Mouse (Mus musculus): ENCODE results near the gene Pagr1b. TPM values are rescaled to one million over a fixed set of nuclear protein-coding genes. Genes with fewer than 3 reads are reported as not detected.

Pagr1b gene
- total and polyA plus RNA-seq, 2 experiments: 0.49 to 0.74 TPM

DNA sequence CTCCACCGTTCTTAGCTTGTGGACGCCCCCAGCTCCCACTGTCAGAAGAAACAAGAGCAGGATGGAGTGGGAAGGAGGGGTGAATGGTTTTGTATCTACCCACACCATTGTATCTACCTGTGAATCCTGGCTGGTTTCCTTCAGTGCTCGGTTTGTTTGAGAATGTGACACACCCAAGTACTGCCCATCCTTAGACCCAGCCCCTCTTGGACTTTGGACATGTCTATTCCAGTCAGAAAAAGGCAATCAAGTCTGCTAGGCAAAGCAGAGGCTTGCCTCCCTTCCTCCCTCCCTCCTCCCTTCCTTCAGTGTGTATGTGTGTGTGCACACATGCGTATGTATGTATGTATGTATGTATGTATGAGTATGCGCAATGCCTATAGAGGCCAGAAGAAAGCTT lies 12.7 kb downstream of the Pagr1b start:
- peak; percentile 55 for DNase-seq (ENCODE audit: extremely low read depth, low read depth, low spot score)
- Histone ChIP-seq H3K27me3 (ENCODE audit: control insufficient read depth, insufficient read depth, low read length) (no peaks in the 10 kb centered on the region), H3K4me3 (ENCODE audit: insufficient read depth, low read depth, low read length) (no peak overlapping the region), H3K79me2 (ENCODE audit: control insufficient read depth, insufficient read depth, low read length) (no peaks in the 10 kb centered on the region), H3K36me3 (ENCODE audit: control insufficient read depth, insufficient read depth, low read length) (peaks cover 6% of the 10 kb centered on the region; the same call in 1 of the 2 replicates), H3K27ac (replicated peaks; ENCODE audit: insufficient read depth, low read depth, low read length) (no peak overlapping the region), H3K4me1 (ENCODE audit: control insufficient read depth, insufficient read depth, low read length) (peaks cover 14% of the 10 kb centered on the region), H3K9ac (ENCODE audit: low read depth, low read length) (no peak overlapping the region)
- WGBS: 77% methylated on average over 5 of the region's 5 CpGs
- TF ChIP-seq POLR2A (IDR thresholded peaks at IDR 0.05; ENCODE audit: extremely low read depth, insufficient read depth, low read length) (no peak), CTCF (IDR thresholded peaks at IDR 0.05; ENCODE audit: low read depth, low read length) (no peak)

DNA sequence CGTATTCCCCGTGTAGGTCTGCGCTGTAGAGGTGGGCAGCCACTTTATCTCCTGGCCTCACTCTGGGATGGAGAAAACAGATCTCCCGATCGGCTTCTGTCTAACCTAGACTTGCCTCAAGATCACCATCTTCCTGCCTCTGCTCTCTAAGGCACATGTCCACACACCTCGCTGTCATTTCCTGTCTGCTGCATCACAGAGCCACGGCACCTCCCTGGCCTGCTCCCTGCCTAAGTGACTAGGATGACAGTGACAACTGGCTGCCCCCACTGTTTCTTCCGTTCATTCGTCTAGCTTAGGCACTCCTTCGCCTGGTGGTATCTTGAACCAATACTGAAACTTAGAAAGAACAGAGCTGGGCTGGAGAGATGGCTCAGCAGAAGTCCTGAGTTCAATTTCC lies 16.7 kb downstream of the Pagr1b start:
- no peaks in the 10 kb centered on the region for H3K79me2 ChIP-seq (ENCODE audit: control insufficient read depth, insufficient read depth, low read length)
- 86% methylated on average over 10 of the region's 10 CpGs for WGBS

DNA sequence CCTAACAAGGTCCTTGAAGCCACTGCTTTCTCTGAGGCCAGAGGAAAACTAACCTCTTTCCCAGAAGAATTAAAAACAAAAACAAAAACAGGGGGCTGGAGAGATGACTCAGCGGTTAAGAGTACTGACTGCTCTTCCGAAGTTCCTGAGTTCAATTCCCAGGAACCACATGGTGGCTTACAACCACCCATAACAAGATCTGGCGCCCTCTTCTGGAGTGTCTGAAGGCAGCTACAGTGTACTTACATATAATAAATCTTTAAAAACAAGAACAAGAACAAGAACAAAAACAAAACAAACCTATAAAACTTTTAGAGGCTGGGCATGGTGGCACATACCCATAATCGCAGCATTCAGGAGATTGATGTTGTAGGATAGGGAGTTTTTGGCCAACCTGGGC lies 19.8 kb downstream of the Pagr1b start:
- Histone ChIP-seq H3K36me3 (ENCODE audit: control insufficient read depth, insufficient read depth, low read length) (peaks cover 19% of the 10 kb centered on the region; the same call in 1 of the 2 replicates), H3K27me3 (ENCODE audit: control insufficient read depth, insufficient read depth, low read length) (no peaks in the 10 kb centered on the region), H3K9ac (ENCODE audit: low read depth, low read length) (no peak overlapping the region), H3K4me1 (ENCODE audit: control insufficient read depth, insufficient read depth, low read length) (no peaks in the 10 kb centered on the region), H3K79me2 (ENCODE audit: control insufficient read depth, insufficient read depth, low read length) (no peaks in the 10 kb centered on the region), H3K4me3 (ENCODE audit: insufficient read depth, low read depth, low read length) (no peak overlapping the region), H3K27ac (replicated peaks; ENCODE audit: insufficient read depth, low read depth, low read length) (no peak overlapping the region)
- no peak for TF ChIP-seq CTCF (IDR thresholded peaks at IDR 0.05; ENCODE audit: low read depth, low read length)
- no peak for TF ChIP-seq POLR2A (IDR thresholded peaks at IDR 0.05; ENCODE audit: extremely low read depth, insufficient read depth, low read length)
- no peak for DNase-seq (ENCODE audit: extremely low read depth, low read depth, low spot score)
- WGBS: 93% methylated on average over 4 of the region's 4 CpGs

More for the DNA sequence above, 16.7 kb downstream of the Pagr1b start:
- Histone ChIP-seq H3K4me3 (ENCODE audit: insufficient read depth, low read depth, low read length) (no peak overlapping the region), H3K27me3 (ENCODE audit: control insufficient read depth, insufficient read depth, low read length) (no peaks in the 10 kb centered on the region), H3K4me1 (ENCODE audit: control insufficient read depth, insufficient read depth, low read length) (peaks cover 6% of the 10 kb centered on the region), H3K27ac (replicated peaks; ENCODE audit: insufficient read depth, low read depth, low read length) (no peak overlapping the region), H3K36me3 (ENCODE audit: control insufficient read depth, insufficient read depth, low read length) (peaks cover 15% of the 10 kb centered on the region; the same call in 1 of the 2 replicates), H3K9ac (ENCODE audit: low read depth, low read length) (no peak overlapping the region)
- TF ChIP-seq POLR2A (IDR thresholded peaks at IDR 0.05; ENCODE audit: extremely low read depth, insufficient read depth, low read length): no peak
- no peak for TF ChIP-seq CTCF (IDR thresholded peaks at IDR 0.05; ENCODE audit: low read depth, low read length)
- no peak for DNase-seq (ENCODE audit: extremely low read depth, low read depth, low spot score)

DNA sequence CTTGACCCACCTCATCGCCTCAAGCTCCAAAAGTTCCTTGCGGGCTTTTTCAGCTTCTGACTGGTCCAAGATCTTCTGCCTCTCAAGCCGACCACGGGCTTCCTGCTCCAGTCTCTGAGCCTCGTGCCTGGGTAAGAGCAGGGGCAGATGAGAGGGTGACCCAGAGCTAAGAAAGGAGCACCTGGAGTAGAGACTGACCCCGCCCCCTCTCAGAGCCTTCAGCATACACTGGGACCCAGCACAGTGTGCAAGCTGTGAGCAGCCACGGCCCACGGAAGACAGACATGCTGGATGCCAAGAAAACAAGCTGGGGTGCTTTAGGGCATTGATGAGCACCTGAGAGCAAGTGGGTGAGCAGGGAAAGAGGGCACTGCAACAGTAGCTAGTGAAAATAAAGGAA lies 27.5 kb downstream of the Pagr1b start:
- H3K36me3 ChIP-seq (ENCODE audit: control insufficient read depth, insufficient read depth, low read length): peaks cover 15% of the 10 kb centered on the region
- no peak overlapping the region for H3K27ac ChIP-seq (replicated peaks; ENCODE audit: insufficient read depth, low read depth, low read length)
- no peak overlapping the region for H3K9ac ChIP-seq (ENCODE audit: low read depth, low read length)
- no peak overlapping the region for H3K4me3 ChIP-seq (ENCODE audit: insufficient read depth, low read depth, low read length)
- DNase-seq (ENCODE audit: extremely low read depth, low read depth, low spot score): no peak
- no peaks in the 10 kb centered on the region for H3K27me3 ChIP-seq (ENCODE audit: control insufficient read depth, insufficient read depth, low read length)
- no peak for TF ChIP-seq CTCF (IDR thresholded peaks at IDR 0.05; ENCODE audit: low read depth, low read length)
- H3K4me1 ChIP-seq (ENCODE audit: control insufficient read depth, insufficient read depth, low read length): no peaks in the 10 kb centered on the region
- H3K79me2 ChIP-seq (ENCODE audit: control insufficient read depth, insufficient read depth, low read length): no peaks in the 10 kb centered on the region
- WGBS: 84% methylated on average over 8 of the region's 8 CpGs

DNA sequence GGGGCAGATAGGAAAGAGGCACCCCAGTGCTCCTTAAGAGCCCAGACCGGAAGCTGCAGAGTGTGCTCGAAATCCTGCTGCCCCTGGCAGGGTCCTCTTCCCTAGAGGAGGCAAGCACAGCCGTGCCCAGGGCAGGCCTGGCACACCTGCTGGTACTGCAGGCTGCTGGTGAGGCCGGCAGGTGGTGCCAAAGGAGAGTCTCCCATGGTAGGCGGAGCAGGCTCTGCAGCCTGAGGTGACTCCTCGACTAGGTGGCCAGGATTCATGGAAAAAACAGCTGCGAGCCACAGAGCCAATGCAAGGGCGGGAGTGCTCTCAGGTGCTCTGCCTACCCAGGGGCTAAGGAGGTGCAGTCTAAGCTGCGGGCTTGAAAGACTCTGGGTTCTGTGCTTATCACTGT lies 30.0 kb downstream of the Pagr1b start:
- no peak overlapping the region for H3K27ac ChIP-seq (replicated peaks; ENCODE audit: insufficient read depth, low read depth, low read length)
- DNase-seq (ENCODE audit: extremely low read depth, low read depth, low spot score): peak; percentile 36
- H3K79me2 ChIP-seq (ENCODE audit: control insufficient read depth, insufficient read depth, low read length): no peaks in the 10 kb centered on the region
- no peaks in the 10 kb centered on the region for H3K27me3 ChIP-seq (ENCODE audit: control insufficient read depth, insufficient read depth, low read length)
- no peaks in the 10 kb centered on the region for H3K4me1 ChIP-seq (ENCODE audit: control insufficient read depth, insufficient read depth, low read length)
- 49% methylated on average over 9 of the region's 9 CpGs for WGBS
- H3K9ac ChIP-seq (ENCODE audit: low read depth, low read length): no peak overlapping the region
- H3K4me3 ChIP-seq (ENCODE audit: insufficient read depth, low read depth, low read length): no peak overlapping the region
- no peak for TF ChIP-seq POLR2A (IDR thresholded peaks at IDR 0.05; ENCODE audit: extremely low read depth, insufficient read depth, low read length)
- TF ChIP-seq CTCF (IDR thresholded peaks at IDR 0.05; ENCODE audit: low read depth, low read length): peak; percentile 77
- H3K36me3 ChIP-seq (ENCODE audit: control insufficient read depth, insufficient read depth, low read length): peaks cover 13% of the 10 kb centered on the region

DNA sequence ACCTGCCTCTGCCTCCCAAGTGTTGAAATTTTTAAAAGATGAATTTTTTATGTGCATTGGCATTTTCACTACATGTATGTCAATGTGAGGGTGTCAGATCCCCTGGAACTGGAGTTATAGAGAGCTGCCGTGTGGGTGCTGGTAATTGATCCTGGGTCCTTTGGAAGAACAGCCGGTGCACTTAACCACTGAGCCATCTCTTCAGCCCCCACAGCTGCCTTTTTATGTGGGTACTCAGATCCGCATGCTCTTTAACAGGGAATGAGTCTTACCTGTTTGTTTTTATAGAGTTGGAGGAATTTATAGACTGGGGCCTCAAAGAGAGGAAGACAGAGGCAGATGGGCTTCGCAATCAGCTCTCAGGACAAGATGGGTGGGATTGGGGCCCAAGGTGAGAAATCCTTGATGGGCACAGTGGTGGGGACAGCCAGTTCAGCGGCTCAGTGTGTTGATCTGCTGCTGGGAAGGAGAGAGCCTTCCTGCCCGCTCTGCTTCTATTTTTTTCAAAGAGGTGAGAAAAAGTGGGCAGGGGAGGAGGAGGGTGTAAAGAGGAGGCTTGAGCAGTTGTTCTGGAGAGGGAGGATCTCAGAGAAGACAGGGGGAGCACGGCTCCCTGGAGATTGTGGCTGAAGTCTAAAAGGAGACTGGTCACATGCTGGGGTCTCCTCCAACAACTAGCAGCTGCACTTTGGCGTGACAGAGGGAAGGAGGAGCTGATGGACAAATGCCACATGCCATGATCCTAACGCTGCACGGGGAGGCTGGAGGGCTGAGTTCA lies 31.4 kb downstream of the Pagr1b start:
- TF ChIP-seq CTCF (IDR thresholded peaks at IDR 0.05; ENCODE audit: low read depth, low read length): no peak
- TF ChIP-seq POLR2A (IDR thresholded peaks at IDR 0.05; ENCODE audit: extremely low read depth, insufficient read depth, low read length): no peak
- H3K4me3 ChIP-seq (ENCODE audit: insufficient read depth, low read depth, low read length): no peak overlapping the region
- no peaks in the 10 kb centered on the region for H3K79me2 ChIP-seq (ENCODE audit: control insufficient read depth, insufficient read depth, low read length)
- no peak for DNase-seq (ENCODE audit: extremely low read depth, low read depth, low spot score)
- peaks cover 9% of the 10 kb centered on the region for H3K36me3 ChIP-seq (ENCODE audit: control insufficient read depth, insufficient read depth, low read length)
- no peak overlapping the region for H3K27ac ChIP-seq (replicated peaks; ENCODE audit: insufficient read depth, low read depth, low read length)
- H3K27me3 ChIP-seq (ENCODE audit: control insufficient read depth, insufficient read depth, low read length): no peaks in the 10 kb centered on the region
- 79% methylated on average over 10 of the region's 10 CpGs for WGBS
- no peaks in the 10 kb centered on the region for H3K4me1 ChIP-seq (ENCODE audit: control insufficient read depth, insufficient read depth, low read length)
- no peak overlapping the region for H3K9ac ChIP-seq (ENCODE audit: low read depth, low read length)

Measured in liver, adult 2 months (tissue).